Mouse (Mus musculus) kidney, adult 18-20 months (tissue): ENCODE results near the gene Ccr4.

ENCODE experiments used
- DNase-seq: peaks from one replicate; pipeline ENCODE4 v3.0.0; 2021

The Ccr4 gene

GRCm38 (mm10) chr9:114504816-114505215 lies at the start of gene Ccr4:
TSS of gene Ccr4 (minus strand) at chr9:114504916.
- no peak for DNase-seq

- DNase-seq: no peak
Measured at GRCm38 (mm10) chr9:114553828-114554227, 49.1 kb upstream of the Ccr4 start.

DNA sequence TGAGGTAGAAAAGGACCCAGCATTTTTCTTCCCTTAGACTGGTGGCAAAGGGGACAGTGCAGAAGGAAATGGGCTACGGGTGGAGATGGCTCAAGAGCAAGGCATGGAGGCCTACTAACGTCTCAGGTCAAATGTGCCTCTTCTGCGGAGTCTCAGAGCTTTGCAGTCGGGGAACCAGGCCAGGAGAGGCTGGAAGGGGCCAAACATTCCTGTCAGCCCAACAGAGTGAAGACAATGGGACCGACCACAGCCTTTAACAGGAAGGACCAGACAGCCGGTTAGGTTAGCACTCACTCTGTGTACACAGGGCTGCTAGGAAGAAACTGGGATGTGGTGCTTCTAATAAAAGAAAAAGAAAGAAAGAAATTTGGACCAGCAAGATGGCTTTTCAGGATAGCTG lies 45.3 kb upstream of the Ccr4 start:
- DNase-seq: no peak

GRCm38 (mm10) chr9:114549117-114549516 lies 44.4 kb upstream of the Ccr4 start:
- DNase-seq: no peak

- peak; percentile 28 for DNase-seq
Measured at GRCm38 (mm10) chr9:114548496-114548895, 43.8 kb upstream of the Ccr4 start.

DNA sequence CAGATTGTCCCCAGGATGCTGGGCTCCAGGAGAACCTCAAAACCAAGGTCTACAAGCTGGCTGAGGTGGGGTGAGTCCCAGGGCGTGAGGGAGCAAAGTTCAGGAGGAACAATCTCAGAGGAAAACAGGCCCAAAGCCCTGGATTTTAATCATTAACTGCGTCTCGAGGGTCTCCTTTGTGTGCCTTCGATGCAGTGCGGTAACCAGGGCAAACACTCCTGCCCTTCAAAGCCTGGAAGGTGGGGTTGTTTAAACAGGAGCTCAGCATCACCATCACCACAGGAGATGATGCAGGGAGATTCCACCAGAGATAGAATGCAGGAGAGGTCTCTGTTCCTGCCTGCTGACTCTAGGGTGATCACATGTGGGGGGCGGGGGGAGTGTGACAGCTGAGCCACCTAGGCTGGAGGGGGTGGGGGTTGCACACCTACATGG lies 42.9 kb upstream of the Ccr4 start:
- DNase-seq: peak; percentile 37

DNA sequence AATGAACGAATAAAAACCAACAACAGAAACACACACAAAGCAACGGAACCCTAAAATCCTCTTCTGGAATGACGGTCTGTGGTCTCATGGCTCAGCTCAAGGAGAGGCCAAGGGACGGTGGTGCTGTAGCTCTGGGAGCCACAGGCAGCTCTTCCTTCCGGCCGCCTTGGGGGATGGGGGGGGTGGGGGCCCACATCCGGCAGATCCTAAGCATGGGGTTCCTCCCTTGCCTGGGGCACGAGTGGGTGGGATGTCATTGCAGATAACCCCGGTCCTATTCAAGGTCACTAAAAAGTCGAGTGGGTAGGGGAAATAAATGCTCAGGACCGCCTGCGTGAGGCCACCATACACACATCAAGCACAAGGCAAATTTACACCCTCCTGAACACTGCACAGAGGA lies 42.0 kb upstream of the Ccr4 start:
- no peak for DNase-seq

DNA sequence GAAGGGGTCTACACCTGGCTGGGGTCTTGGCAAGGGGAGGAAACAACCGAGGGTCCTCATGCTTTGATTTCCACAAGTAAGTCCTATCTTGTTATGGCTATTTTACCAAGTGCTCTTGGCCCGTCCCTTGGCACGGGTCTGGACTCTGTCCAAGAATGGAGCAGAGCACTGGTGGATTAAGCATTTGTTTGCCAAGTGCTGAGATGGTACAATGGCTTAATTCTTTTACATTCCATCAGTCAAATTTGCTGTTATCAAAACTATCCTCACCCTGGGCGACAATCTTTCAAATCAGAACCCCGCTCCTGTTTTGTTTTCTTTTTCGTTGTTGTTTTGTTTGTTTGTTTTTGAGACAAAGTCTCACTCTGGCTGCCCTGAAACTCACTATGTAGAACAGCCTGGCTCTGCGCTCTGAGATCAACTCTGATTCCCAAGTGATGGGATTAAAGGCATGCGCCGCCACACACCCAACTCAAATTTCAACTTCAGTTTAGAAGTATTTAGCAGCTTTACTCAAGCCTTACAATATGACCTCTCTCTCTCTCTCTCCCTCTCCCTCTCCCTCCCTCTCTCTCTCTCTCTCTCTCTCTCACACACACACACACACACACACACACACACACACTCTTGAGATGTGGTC lies 40.2 kb upstream of the Ccr4 start:
- peak; percentile 37 for DNase-seq

DNA sequence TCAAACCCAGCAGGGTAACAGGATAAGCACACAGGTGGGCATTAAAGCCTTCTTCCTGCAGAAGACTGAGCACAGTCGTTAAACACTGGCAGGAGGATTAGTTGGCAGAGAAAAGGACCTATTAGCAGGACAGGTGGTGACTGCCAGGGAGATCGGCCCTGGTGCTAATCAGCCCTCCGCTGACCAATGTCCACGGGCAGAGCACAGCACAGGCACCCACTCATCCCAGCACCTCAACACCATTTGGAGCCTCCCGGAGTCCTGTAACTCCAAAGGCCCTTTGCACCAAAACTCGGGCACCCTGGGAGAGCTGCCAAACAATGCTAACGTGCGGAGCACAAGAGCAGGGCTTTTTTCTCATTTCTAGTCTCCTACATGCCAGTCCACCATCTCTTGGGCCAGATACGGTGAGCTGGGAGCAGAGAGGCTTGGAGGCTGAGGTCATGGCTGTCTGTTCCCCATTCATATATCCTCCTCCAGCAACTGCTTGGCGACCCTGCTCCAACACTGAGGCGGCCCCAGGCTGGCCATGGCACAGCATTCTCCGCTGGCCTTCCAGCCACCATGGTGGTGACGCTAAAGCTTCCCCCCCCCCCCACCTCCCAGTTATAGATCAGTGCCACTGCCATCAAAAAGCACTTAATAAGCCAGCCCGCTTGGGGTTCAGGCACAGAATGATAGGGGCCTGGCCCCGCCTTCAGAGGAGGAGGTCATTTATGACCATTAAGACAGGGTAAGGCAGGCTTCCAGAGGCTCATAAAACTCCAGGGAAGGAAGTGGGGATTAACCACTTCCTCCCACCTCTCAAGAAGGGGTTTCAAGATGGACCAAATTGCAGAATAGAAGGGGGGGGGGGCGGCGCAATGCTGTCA lies 39.4 kb upstream of the Ccr4 start:
- DNase-seq: peak; percentile 41

DNA sequence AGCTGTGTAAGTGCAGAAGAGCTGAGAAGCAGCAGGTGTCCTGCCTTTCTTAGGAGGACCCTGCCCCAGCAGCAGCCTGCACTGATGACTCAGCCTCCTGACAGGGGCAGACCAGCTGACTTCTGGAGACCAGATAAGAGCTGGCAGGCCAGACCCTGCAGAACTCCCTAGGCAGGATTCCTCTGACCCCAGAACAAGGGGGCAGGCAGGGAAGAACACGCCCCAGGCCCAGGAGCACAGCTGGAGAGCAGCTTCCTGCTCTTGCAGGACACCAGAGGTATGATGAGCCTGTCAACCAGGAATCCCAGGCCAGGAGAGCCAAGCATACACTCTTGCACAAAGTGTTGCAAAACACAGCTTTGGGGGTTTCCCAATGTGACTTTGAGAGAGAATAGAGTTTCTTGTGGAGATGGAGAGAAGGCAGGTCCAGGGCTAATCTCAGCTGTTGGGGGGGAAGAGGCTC lies 36.6 kb upstream of the Ccr4 start:
- no peak for DNase-seq

GRCm38 (mm10) chr9:114538996-114539563 lies 34.4 kb upstream of the Ccr4 start:
- DNase-seq: no peak

- no peak for DNase-seq
Measured at GRCm38 (mm10) chr9:114536628-114537027, 31.9 kb upstream of the Ccr4 start.

GRCm38 (mm10) chr9:114534747-114535517 lies 30.2 kb upstream of the Ccr4 start:
- no peak for DNase-seq

DNA sequence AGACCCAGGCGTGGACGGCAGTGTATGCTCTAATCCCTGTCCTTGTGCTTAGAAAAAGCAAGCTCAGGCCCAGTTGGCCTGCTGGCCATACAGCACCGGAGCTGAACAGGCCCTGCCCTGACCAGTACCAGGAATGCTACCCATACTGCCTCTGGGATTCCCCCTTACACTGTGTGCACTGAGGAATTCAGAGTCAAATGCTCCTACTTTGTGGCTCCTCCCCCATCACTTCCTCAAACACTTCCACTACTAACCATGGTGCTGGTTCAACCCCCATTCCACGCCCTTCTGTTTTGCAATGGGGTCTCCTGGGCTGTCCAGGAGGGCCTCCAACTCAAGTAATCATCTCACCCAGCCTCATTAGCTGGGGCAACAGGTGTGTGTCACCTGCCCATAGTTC lies 29.1 kb upstream of the Ccr4 start:
- no peak for DNase-seq

- no peak for DNase-seq
Measured at GRCm38 (mm10) chr9:114531276-114531675, 26.6 kb upstream of the Ccr4 start.

- DNase-seq: no peak
Measured at GRCm38 (mm10) chr9:114528680-114529048, 23.9 kb upstream of the Ccr4 start.

- DNase-seq: no peak
Measured at GRCm38 (mm10) chr9:114527992-114528679, 23.4 kb upstream of the Ccr4 start.

GRCm38 (mm10) chr9:114527085-114527484 lies 22.4 kb upstream of the Ccr4 start:
- peak; percentile 50 for DNase-seq

DNA sequence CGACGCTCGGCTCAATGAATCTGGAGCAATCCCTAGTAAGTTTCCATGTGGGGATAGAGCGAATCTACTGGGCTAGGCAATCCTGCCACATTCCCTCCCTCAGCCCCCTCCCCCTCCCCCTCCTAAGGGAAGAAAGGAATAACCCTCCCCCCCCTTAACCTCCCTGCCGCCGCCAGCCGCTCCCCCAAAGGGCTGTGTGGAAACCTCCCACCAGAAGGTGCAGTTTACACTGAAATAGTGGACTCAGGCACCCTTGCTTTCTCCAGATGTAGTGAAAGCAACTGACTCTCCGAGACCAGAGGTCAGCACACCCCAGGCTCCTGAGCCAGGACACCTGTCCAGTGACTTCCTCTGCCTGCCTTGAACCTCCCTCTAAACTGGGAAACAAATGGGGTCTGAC lies 21.9 kb upstream of the Ccr4 start:
- no peak for DNase-seq

GRCm38 (mm10) chr9:114525891-114526290 lies 21.2 kb upstream of the Ccr4 start:
- DNase-seq: no peak

DNA sequence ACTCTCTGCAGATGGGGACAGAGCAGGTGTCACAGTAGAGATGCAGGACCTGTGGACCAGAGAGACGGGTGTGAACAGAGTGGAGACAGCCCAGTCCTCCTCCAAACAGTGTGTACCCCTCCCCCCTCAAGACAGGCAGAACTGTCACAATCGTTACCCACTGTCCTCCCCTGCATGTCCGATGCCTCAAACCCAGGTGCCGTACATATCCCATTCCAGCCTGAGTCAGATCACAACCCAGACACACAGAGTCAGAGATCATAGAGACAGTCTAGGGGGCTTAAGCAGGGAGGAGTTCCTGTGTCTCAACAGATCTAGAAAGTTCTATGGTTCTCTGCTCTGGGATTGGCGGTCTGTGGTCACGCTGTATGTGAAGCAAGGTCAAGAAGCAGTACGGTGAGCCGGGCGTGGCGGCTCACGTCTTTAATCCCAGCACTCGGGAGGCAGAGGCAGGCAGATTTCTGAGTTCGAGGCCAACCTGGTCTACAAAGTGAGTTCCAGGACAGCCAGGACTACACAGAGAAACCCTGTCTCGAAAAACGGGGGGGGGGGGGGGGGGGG lies 20.4 kb upstream of the Ccr4 start:
- DNase-seq: no peak

DNA sequence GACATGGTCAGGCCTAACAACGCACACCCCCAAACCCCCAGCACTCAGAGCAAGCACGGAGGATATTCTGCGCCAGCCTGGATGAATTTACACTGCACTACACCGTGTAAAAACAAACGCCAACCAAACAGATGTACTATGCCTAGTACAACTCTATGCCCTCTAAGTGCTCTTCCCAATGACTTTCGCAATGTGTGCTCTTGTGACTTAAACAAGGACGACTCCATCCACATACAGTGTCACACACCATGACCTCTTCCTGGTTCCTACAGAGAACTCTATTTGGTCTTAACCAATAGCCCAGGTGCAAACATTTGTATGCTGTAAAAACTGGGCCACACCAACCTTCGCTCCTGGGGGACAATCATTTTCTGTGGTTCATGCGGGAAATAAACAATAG lies 17.8 kb upstream of the Ccr4 start:
- DNase-seq: no peak
